Mouse (Mus musculus): ENCODE data around the gene Sox18. TPM values are rescaled to one million over a fixed set of nuclear protein-coding genes. Genes with fewer than 3 reads are reported as not detected.
A peak's percentile ranks its signal among the peaks of the same experiment; 100 is the strongest.

Gene Sox18
- polyA plus RNA-seq, 1 experiment from 2014 or later = 15.9 TPM

GRCm38 (mm10) chr2:181691083-181691482, 19.6 kb upstream of the Sox18 start:
- ATAC-seq (replicated peaks; ENCODE audit: insufficient number of reproducible peaks, low FRiP score, low TSS enrichment, low read depth) (no peak), DNase-seq (ENCODE audit: low spot score) (no peak)
- H3K9me3 ChIP-seq (replicated peaks; ENCODE audit: control insufficient read depth, low read length) = no peaks in the 10 kb centered on the region
- WGBS = 89% methylated on average over 6 of the region's 6 CpGs
- H3K4me2 ChIP-seq (ENCODE audit: low read depth, low read length) = no peak overlapping the region
- no peak overlapping the region for H3K9ac ChIP-seq (replicated peaks; ENCODE audit: low read length)
- no peak overlapping the region for H3K27ac ChIP-seq (replicated peaks; ENCODE audit: low read depth, low read length)
- no peaks in the 10 kb centered on the region; the same call in 1 of the 2 replicates for H3K36me3 ChIP-seq (replicated peaks; ENCODE audit: control insufficient read depth, insufficient read depth, low read depth, low read length)
- no peaks in the 10 kb centered on the region; the same call in 1 of the 2 replicates for H3K4me1 ChIP-seq (ENCODE audit: control insufficient read depth, insufficient read depth, low read length)
- H3K27me3 ChIP-seq (ENCODE audit: control insufficient read depth, insufficient read depth, low read length) = no peaks in the 10 kb centered on the region
- no peak overlapping the region for H3K4me3 ChIP-seq (ENCODE audit: low read depth, low read length)

GRCm38 (mm10) chr2:181689466-181690160, 18.2 kb upstream of the Sox18 start:
- H3K4me2 ChIP-seq (ENCODE audit: low read depth, low read length) = no peak overlapping the region
- H3K27me3 ChIP-seq (ENCODE audit: control insufficient read depth, insufficient read depth, low read length) = no peaks in the 10 kb centered on the region
- 90% methylated on average over 10 of the region's 10 CpGs for WGBS
- H3K27ac ChIP-seq (replicated peaks; ENCODE audit: low read depth, low read length) = no peak overlapping the region
- H3K4me3 ChIP-seq (ENCODE audit: low read depth, low read length) = no peak overlapping the region
- no peaks in the 10 kb centered on the region for H3K9me3 ChIP-seq (replicated peaks; ENCODE audit: control insufficient read depth, low read length)
- no peaks in the 10 kb centered on the region; the same call in 1 of the 2 replicates for H3K4me1 ChIP-seq (ENCODE audit: control insufficient read depth, insufficient read depth, low read length)
- ATAC-seq (replicated peaks; ENCODE audit: insufficient number of reproducible peaks, low FRiP score, low TSS enrichment, low read depth) (no peak), DNase-seq (ENCODE audit: low spot score) (no peak)
- H3K36me3 ChIP-seq (replicated peaks; ENCODE audit: control insufficient read depth, insufficient read depth, low read depth, low read length) = no peaks in the 10 kb centered on the region; the same call in 1 of the 2 replicates
- H3K9ac ChIP-seq (replicated peaks; ENCODE audit: low read length) = no peak overlapping the region

- ATAC-seq (replicated peaks; ENCODE audit: insufficient number of reproducible peaks, low FRiP score, low TSS enrichment, low read depth) (no peak), DNase-seq (ENCODE audit: low spot score) (no peak)
- H3K4me1 ChIP-seq (ENCODE audit: control insufficient read depth, insufficient read depth, low read length) = no peaks in the 10 kb centered on the region; the same call in 1 of the 2 replicates
- no peak overlapping the region for H3K27ac ChIP-seq (replicated peaks; ENCODE audit: low read depth, low read length)
- H3K9me3 ChIP-seq (replicated peaks; ENCODE audit: control insufficient read depth, low read length) = no peaks in the 10 kb centered on the region
- H3K4me2 ChIP-seq (ENCODE audit: low read depth, low read length) = no peak overlapping the region
- H3K27me3 ChIP-seq (ENCODE audit: control insufficient read depth, insufficient read depth, low read length) = no peaks in the 10 kb centered on the region
- WGBS = 94% methylated on average over 8 of the region's 8 CpGs
- H3K9ac ChIP-seq (replicated peaks; ENCODE audit: low read length) = no peak overlapping the region
- H3K4me3 ChIP-seq (ENCODE audit: low read depth, low read length) = no peak overlapping the region
- no peaks in the 10 kb centered on the region; the same call in 1 of the 2 replicates for H3K36me3 ChIP-seq (replicated peaks; ENCODE audit: control insufficient read depth, insufficient read depth, low read depth, low read length)
These were observed 16.1 kb upstream of the Sox18 start for GRCm38 (mm10) chr2:181687586-181687985.

- Histone ChIP-seq H3K9ac (replicated peaks; ENCODE audit: low read length) (no peak overlapping the region), H3K36me3 (replicated peaks; ENCODE audit: control insufficient read depth, insufficient read depth, low read depth, low read length) (no peaks in the 10 kb centered on the region; the same call in 1 of the 2 replicates), H3K9me3 (replicated peaks; ENCODE audit: control insufficient read depth, low read length) (no peaks in the 10 kb centered on the region), H3K27me3 (ENCODE audit: control insufficient read depth, insufficient read depth, low read length) (no peaks in the 10 kb centered on the region), H3K4me3 (ENCODE audit: low read depth, low read length) (no peak overlapping the region), H3K27ac (replicated peaks; ENCODE audit: low read depth, low read length) (no peak overlapping the region), H3K4me2 (ENCODE audit: low read depth, low read length) (no peak overlapping the region), H3K4me1 (ENCODE audit: control insufficient read depth, insufficient read depth, low read length) (no peaks in the 10 kb centered on the region; the same call in 1 of the 2 replicates)
- DNase-seq (ENCODE audit: low spot score) = no peak
- no peak for ATAC-seq (replicated peaks; ENCODE audit: insufficient number of reproducible peaks, low FRiP score, low TSS enrichment, low read depth)
- WGBS = 90% methylated on average over 4 of the region's 4 CpGs
These were observed 14.2 kb upstream of the Sox18 start for GRCm38 (mm10) chr2:181685686-181686085.

GRCm38 (mm10) chr2:181684713-181685112, 13.3 kb upstream of the Sox18 start:
- Histone ChIP-seq H3K27ac (replicated peaks; ENCODE audit: low read depth, low read length) (no peak overlapping the region), H3K4me3 (ENCODE audit: low read depth, low read length) (no peak overlapping the region), H3K36me3 (replicated peaks; ENCODE audit: control insufficient read depth, insufficient read depth, low read depth, low read length) (no peaks in the 10 kb centered on the region; the same call in 1 of the 2 replicates), H3K9ac (replicated peaks; ENCODE audit: low read length) (no peak overlapping the region), H3K4me1 (ENCODE audit: control insufficient read depth, insufficient read depth, low read length) (no peaks in the 10 kb centered on the region), H3K9me3 (replicated peaks; ENCODE audit: control insufficient read depth, low read length) (no peaks in the 10 kb centered on the region), H3K27me3 (ENCODE audit: control insufficient read depth, insufficient read depth, low read length) (no peaks in the 10 kb centered on the region), H3K4me2 (ENCODE audit: low read depth, low read length) (no peak overlapping the region)
- DNase-seq (ENCODE audit: low spot score) (no peak), ATAC-seq (replicated peaks; ENCODE audit: insufficient number of reproducible peaks, low FRiP score, low TSS enrichment, low read depth) (no peak)
- 87% methylated on average over 1 of the region's 1 CpGs for WGBS

GRCm38 (mm10) chr2:181683381-181683780, 11.9 kb upstream of the Sox18 start:
- Histone ChIP-seq H3K27ac (replicated peaks; ENCODE audit: low read depth, low read length) (no peak overlapping the region), H3K9ac (replicated peaks; ENCODE audit: low read length) (no peak overlapping the region), H3K27me3 (ENCODE audit: control insufficient read depth, insufficient read depth, low read length) (no peaks in the 10 kb centered on the region), H3K36me3 (replicated peaks; ENCODE audit: control insufficient read depth, insufficient read depth, low read depth, low read length) (no peaks in the 10 kb centered on the region; the same call in 1 of the 2 replicates), H3K4me3 (ENCODE audit: low read depth, low read length) (no peak overlapping the region), H3K4me1 (ENCODE audit: control insufficient read depth, insufficient read depth, low read length) (no peaks in the 10 kb centered on the region), H3K9me3 (replicated peaks; ENCODE audit: control insufficient read depth, low read length) (no peaks in the 10 kb centered on the region), H3K4me2 (ENCODE audit: low read depth, low read length) (no peak overlapping the region)
- 69% methylated on average over 4 of the region's 4 CpGs for WGBS
- no peak for DNase-seq (ENCODE audit: low spot score)
- ATAC-seq (replicated peaks; ENCODE audit: insufficient number of reproducible peaks, low FRiP score, low TSS enrichment, low read depth) = no peak

GRCm38 (mm10) chr2:181681978-181682377, 10.5 kb upstream of the Sox18 start:
- Histone ChIP-seq H3K9ac (replicated peaks; ENCODE audit: low read length) (no peak overlapping the region), H3K4me3 (ENCODE audit: low read depth, low read length) (no peak overlapping the region), H3K4me1 (ENCODE audit: control insufficient read depth, insufficient read depth, low read length) (no peaks in the 10 kb centered on the region), H3K27me3 (ENCODE audit: control insufficient read depth, insufficient read depth, low read length) (no peaks in the 10 kb centered on the region), H3K36me3 (replicated peaks; ENCODE audit: control insufficient read depth, insufficient read depth, low read depth, low read length) (no peaks in the 10 kb centered on the region; the same call in 1 of the 2 replicates), H3K9me3 (replicated peaks; ENCODE audit: control insufficient read depth, low read length) (no peaks in the 10 kb centered on the region), H3K4me2 (ENCODE audit: low read depth, low read length) (no peak overlapping the region), H3K27ac (replicated peaks; ENCODE audit: low read depth, low read length) (no peak overlapping the region)
- DNase-seq (ENCODE audit: low spot score) = no peak
- 83% methylated on average over 1 of the region's 1 CpGs for WGBS
- ATAC-seq (replicated peaks; ENCODE audit: insufficient number of reproducible peaks, low FRiP score, low TSS enrichment, low read depth) = no peak

GRCm38 (mm10) chr2:181680716-181681117, 9.3 kb upstream of the Sox18 start:
- peak overlapping the region; percentile 62 for H3K4me3 ChIP-seq (ENCODE audit: low read depth, low read length)
- H3K4me1 ChIP-seq (ENCODE audit: control insufficient read depth, insufficient read depth, low read length) = no peaks in the 10 kb centered on the region
- H3K9me3 ChIP-seq (replicated peaks; ENCODE audit: control insufficient read depth, low read length) = no peaks in the 10 kb centered on the region
- peak overlapping the region; percentile 91 for H3K4me2 ChIP-seq (ENCODE audit: low read depth, low read length)
- no peaks in the 10 kb centered on the region for H3K27me3 ChIP-seq (ENCODE audit: control insufficient read depth, insufficient read depth, low read length)
- ATAC-seq (replicated peaks; ENCODE audit: insufficient number of reproducible peaks, low FRiP score, low TSS enrichment, low read depth) (peak; percentile 5; the same call in 1 of the 2 replicates), DNase-seq (ENCODE audit: low spot score) (no peak)
- 11% methylated on average over 7 of the region's 7 CpGs for WGBS
- no peaks in the 10 kb centered on the region; the same call in 1 of the 2 replicates for H3K36me3 ChIP-seq (replicated peaks; ENCODE audit: control insufficient read depth, insufficient read depth, low read depth, low read length)
- peak overlapping the region; percentile 87 for H3K9ac ChIP-seq (replicated peaks; ENCODE audit: low read length)
- H3K27ac ChIP-seq (replicated peaks; ENCODE audit: low read depth, low read length) = no peak overlapping the region
